Mouse (Mus musculus) cerebellum, adult 2 months (tissue): ENCODE results near the gene Ntng2.

ENCODE experiments used
- CTCF ChIP-seq: fragments of 200-500 bp; IDR thresholded peaks from 2 replicates; pipeline ENCODE4 v1.5.1; 2011; ENCODE audit warnings: low read depth, mild to moderate bottlenecking, control low read depth, low read length, moderate library complexity, borderline replicate concordance; ENCODE audit not compliant: insufficient read depth
- POLR2A ChIP-seq: fragments of 200-500 bp; IDR thresholded peaks from 2 replicates; pipeline ENCODE4 v1.6.1; 2011; ENCODE audit warnings: low read length, control low read depth, borderline replicate concordance; ENCODE audit not compliant: insufficient read depth

- TF ChIP-seq POLR2A (no peak), CTCF (no peak)
Measured at GRCm38 (mm10) chr2:29271803-29272518, 19.2 kb upstream of the Ntng2 start.
